In the genomic region with DNA sequence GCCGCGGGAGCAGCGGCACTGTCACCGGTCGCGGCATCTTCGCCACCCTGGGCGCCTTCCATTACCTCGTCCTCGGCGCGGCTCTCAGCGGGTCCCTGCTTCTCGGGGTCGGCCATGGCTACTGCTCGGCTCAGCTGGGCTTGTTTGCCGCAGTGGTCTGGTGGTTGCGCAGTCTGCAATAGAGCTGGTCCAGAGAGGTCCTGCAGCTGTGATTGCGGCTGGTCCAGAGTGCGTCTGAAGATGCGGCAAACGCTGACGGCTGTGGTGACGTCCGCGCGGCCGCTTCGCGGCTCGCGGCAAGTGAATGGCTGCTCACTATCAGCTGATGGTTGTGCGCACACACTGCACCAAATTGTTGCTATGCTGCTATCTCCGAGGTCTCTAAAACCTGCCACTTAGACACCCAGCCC, we compare ENCODE assay signal across 9 mouse cellular contexts. TPM values are rescaled to one million over a fixed set of nuclear protein-coding genes. Genes with fewer than 3 reads are reported as not detected.
DNase-seq lines count a peak whose midpoint lies in the region; ATAC-seq and TF ChIP-seq lines count a peak whose summit lies in the region.
"Had no signal": no experiment of that assay in that cellular context is flagged by ENCODE, and none has a peak within 500 bp of the region (broad histone marks: within the 10 kb centered on the region; RNA-seq: fewer than 3 reads in every experiment).

Nap1l5 (minus strand) TSS at position 225 of the 410 bp plus-strand sequence.

- no peak for TF ChIP-seq CTCF in lung, postnatal 0 days (IDR thresholded peaks at IDR 0.05)

- DNase-seq in layer of hippocampus, adult 11-12 months (ENCODE audit: low spot score) = peak; percentile 77
- no peak for DNase-seq in layer of hippocampus, adult 9-10 months (ENCODE audit: low spot score)
- peak; percentile 39 for DNase-seq in embryo, embryonic 10.5 days (ENCODE audit: low spot score)
- peak; percentile 78 to 80 for DNase-seq in layer of hippocampus, adult 8-10 months (ENCODE audit: low spot score in 2 of 2)
- no peak for DNase-seq in lung, postnatal 0 days (ENCODE audit: low spot score)
- peak; percentile 73 to 83 for DNase-seq in right cerebral cortex, adult 2 months (ENCODE audit: low spot score in 2 of 2)
- DNase-seq in T-cell, adult 2 months (ENCODE audit: low spot score) = no peak

- no peaks in the 10 kb centered on the region for H3K27me3 ChIP-seq in heart, embryonic 13.5 days (replicated peaks)
- H3K27me3 ChIP-seq in lung, postnatal 0 days (replicated peaks; ENCODE audit: insufficient read depth, low read length) = no peaks in the 10 kb centered on the region
- H3K27me3 ChIP-seq: CH12.LX had no signal

- ATAC-seq in heart, embryonic 13.5 days (ENCODE audit: extremely low read depth, insufficient number of reproducible peaks, low FRiP score, low TSS enrichment) = no peak; the same call in 1 of the 2 replicates
- ATAC-seq in lung, postnatal 0 days = peak; percentile 40

- peak within 1 kb of the TSS; percentile 53 for H3K4me3 ChIP-seq in heart, embryonic 13.5 days
- peak within 1 kb of the TSS; percentile 26; the same call in 1 of the 2 replicates for H3K4me3 ChIP-seq in lung, postnatal 0 days (ENCODE audit: low read depth, low read length)

- peaks cover 24% of the 10 kb centered on the region for H3K9me3 ChIP-seq in heart, embryonic 13.5 days
- H3K9me3 ChIP-seq in lung, postnatal 0 days (ENCODE audit: low read length) = no peaks in the 10 kb centered on the region; the same call in 1 of the 2 replicates

- H3K36me3 ChIP-seq in heart, embryonic 13.5 days = peaks cover 61% of the 10 kb centered on the region
- H3K36me3 ChIP-seq in lung, postnatal 0 days (ENCODE audit: insufficient read depth, low read length) = no peaks in the 10 kb centered on the region

- 42% methylated on average over 34 of the region's 34 CpGs for WGBS in heart, embryonic 13.5 days
- 47% methylated on average over 34 of the region's 34 CpGs for WGBS in lung, postnatal 0 days

- no peak for TF ChIP-seq EP300 in lung, postnatal 0 days (IDR thresholded peaks at IDR 0.05)

- no peak within 1 kb of the TSS for H3K27ac ChIP-seq in heart, embryonic 13.5 days (replicated peaks)
- no peak within 1 kb of the TSS for H3K27ac ChIP-seq in lung, postnatal 0 days (ENCODE audit: low read length)

- H3K4me2 ChIP-seq in heart, embryonic 13.5 days = peak within 1 kb of the TSS; percentile 75
- H3K4me2 ChIP-seq in lung, postnatal 0 days (replicated peaks; ENCODE audit: low read depth, low read length) = peak within 1 kb of the TSS; percentile 53

- 0 out of 2 replicates have a peak, but pooled peaks cover 3% of the 10 kb centered on the region for H3K4me1 ChIP-seq in heart, embryonic 13.5 days
- no peaks in the 10 kb centered on the region for H3K4me1 ChIP-seq in lung, postnatal 0 days (ENCODE audit: insufficient read depth, low read depth, low read length)

- H3K9ac ChIP-seq in heart, embryonic 13.5 days = peak within 1 kb of the TSS; percentile 71
- H3K9ac ChIP-seq in lung, postnatal 0 days (replicated peaks; ENCODE audit: low read depth) = no peak within 1 kb of the TSS

RNA-seq across cellular contexts. Expression of gene Nap1l5, which starts in this region (rescaled TPM):
- 1.2 and 2.0 TPM in 2 replicates for polyA plus RNA-seq in heart, embryonic 13.5 days (2015; fragmentation: Nextera tagmentation; extraction: Ambion mirVana)
- total RNA-seq in layer of hippocampus, adult 8-10 months (2022) = 100 to 1,000 TPM; 267 to 306 (median 287) TPM
- polyA plus RNA-seq in lung, postnatal 0 days (2015; fragmentation: Nextera tagmentation; extraction: Ambion mirVana) = 0.75 and 0.93 TPM in 2 replicates
- total RNA-seq: CH12.LX had no signal

Comparison
In these comparisons a context has a peak if more than half of its experiments do, and no peak if none do; other contexts are left out.
1. DNase-seq: peak in layer of hippocampus, adult 11-12 months (single experiment), embryo, embryonic 10.5 days (single experiment), layer of hippocampus, adult 8-10 months (2 of 2) and right cerebral cortex, adult 2 months (2 of 2); none in layer of hippocampus, adult 9-10 months (single experiment), lung, postnatal 0 days (single experiment) and T-cell, adult 2 months (single experiment).
2. Peak in ATAC-seq, H3K4me3 ChIP-seq and H3K4me2 ChIP-seq in lung, postnatal 0 days; RNA of the gene not detected or under 1 TPM.